Comparison of ENCODE assay signal across 17 mouse cellular contexts in genomic region chr16:74509489-74509888, GRCm38 (mm10).
"Had no signal": no experiment of that assay in that cellular context is flagged by ENCODE, and none has a peak within 500 bp of the region (broad histone marks: within the 10 kb centered on the region; RNA-seq: fewer than 3 reads in every experiment).

No protein-coding gene starts in this region.

- H3K4me1 ChIP-seq: lung, embryonic 15.5 days; midbrain, embryonic 13.5 days; midbrain, embryonic 15.5 days; neural tube, embryonic 12.5 days; stomach, embryonic 15.5 days had no signal

- ATAC-seq: liver, postnatal 0 days; lung, postnatal 0 days; midbrain, embryonic 13.5 days; midbrain, embryonic 15.5 days had no signal

- H3K27me3 ChIP-seq: lung, embryonic 15.5 days; megakaryocyte, embryonic 14.5 days; midbrain, embryonic 13.5 days; midbrain, embryonic 15.5 days; neural tube, embryonic 12.5 days; stomach, embryonic 15.5 days had no signal

- H3K4me2 ChIP-seq: lung, embryonic 15.5 days; midbrain, embryonic 11.5 days; midbrain, embryonic 13.5 days; midbrain, embryonic 15.5 days; neural tube, embryonic 12.5 days; stomach, embryonic 15.5 days had no signal

- H3K9me3 ChIP-seq: lung, embryonic 15.5 days; megakaryocyte, embryonic 14.5 days; midbrain, embryonic 13.5 days; midbrain, embryonic 15.5 days; neural tube, embryonic 12.5 days; stomach, embryonic 15.5 days had no signal

- H3K9ac ChIP-seq: liver, postnatal 0 days; lung, embryonic 15.5 days; midbrain, embryonic 13.5 days; midbrain, embryonic 15.5 days; neural tube, embryonic 12.5 days; stomach, embryonic 15.5 days had no signal

- H3K4me3 ChIP-seq: lung, embryonic 15.5 days; megakaryocyte, embryonic 14.5 days; midbrain, embryonic 13.5 days; midbrain, embryonic 15.5 days; neural tube, embryonic 12.5 days; stomach, embryonic 15.5 days had no signal

- DNase-seq: liver, postnatal 0 days; lung, adult 2 months; lung, postnatal 14 days; lung, postnatal 36 days; right cerebral cortex, postnatal 14 days; thymus, adult 18-20 months; thymus, postnatal 14 days; thymus, postnatal 36 days had no signal

- H3K36me3 ChIP-seq: lung, embryonic 15.5 days; midbrain, embryonic 13.5 days; midbrain, embryonic 15.5 days; neural tube, embryonic 12.5 days; stomach, embryonic 15.5 days had no signal

- H3K27ac ChIP-seq: lung, embryonic 15.5 days; macrophage; midbrain, embryonic 13.5 days; midbrain, embryonic 15.5 days; neural tube, embryonic 12.5 days; stomach, embryonic 15.5 days had no signal
